Mouse (Mus musculus) heart, postnatal 4 days (tissue): ENCODE data around the gene Prok2. TPM values are rescaled to one million over a fixed set of nuclear protein-coding genes. Genes with fewer than 3 reads are reported as not detected.

Experiments
- DNase-seq: peaks from one replicate; pipeline ENCODE4 v3.0.0; 2021
- total RNA-seq, 2 experiments: library from RNA; stranded (reverse); gene quantifications; 2 replicates each; pipeline ENCODE4 v1.2.3; 2021

Gene Prok2
- not detected for total RNA-seq

DNA sequence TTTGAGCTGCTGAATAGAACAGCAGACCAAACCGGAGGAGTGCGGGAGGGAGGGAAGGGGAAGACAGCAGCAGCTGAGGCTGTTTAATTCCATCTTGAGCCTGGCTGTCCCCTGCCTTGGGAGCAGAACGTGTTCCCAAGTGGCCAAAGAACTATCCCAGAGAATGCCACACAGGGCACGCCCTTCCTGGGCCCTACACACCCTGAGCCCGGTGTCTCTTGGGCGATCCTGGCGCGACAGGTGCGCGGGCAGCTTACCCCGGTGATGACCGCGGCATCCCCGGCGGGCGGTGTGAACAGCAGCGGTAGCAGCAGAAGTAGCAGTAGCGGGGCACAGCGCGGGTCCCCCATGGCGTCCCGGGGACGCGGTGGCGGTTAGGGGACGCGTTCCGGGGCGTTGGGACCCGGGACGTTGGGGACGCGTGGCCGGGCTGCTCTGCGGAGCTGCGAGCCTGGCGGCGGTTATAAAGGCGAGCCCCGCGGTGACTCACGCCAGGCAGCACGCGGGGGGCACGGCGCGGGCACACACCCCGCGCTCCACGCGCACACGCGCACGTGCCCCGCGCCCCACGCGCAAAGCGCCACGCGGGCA lies at the start of gene Prok2:
Gene Prok2, minus strand, starts transcription at position 422 of the 591 bp plus-strand sequence.
- no peak for DNase-seq

- no peak for DNase-seq
Observed at GRCm38 (mm10) chr6:99774680-99775079, 48.5 kb upstream of the Prok2 start.

GRCm38 (mm10) chr6:99768495-99768894 lies 42.3 kb upstream of the Prok2 start:
- no peak for DNase-seq

DNA sequence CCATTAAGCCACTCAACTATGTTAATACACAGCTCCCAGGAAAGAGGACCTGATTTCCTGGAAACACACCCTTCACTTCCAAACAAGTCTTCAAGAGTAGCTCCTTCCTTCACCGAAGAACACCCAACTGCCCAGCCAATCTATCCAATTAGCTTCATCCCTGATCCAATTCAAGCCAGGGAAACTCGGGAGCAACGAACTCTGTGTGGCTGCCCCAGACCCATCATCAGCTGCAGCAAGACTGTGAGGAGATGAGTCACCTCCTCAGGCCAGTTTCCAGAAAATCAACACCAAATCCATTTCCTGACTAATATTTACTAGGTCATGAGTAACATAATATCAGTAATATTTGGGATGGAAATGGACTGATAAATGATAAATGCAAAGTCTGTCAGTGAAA lies 38.7 kb upstream of the Prok2 start:
- no peak for DNase-seq

GRCm38 (mm10) chr6:99762069-99762985 lies 36.1 kb upstream of the Prok2 start:
- DNase-seq, result no peak

DNA sequence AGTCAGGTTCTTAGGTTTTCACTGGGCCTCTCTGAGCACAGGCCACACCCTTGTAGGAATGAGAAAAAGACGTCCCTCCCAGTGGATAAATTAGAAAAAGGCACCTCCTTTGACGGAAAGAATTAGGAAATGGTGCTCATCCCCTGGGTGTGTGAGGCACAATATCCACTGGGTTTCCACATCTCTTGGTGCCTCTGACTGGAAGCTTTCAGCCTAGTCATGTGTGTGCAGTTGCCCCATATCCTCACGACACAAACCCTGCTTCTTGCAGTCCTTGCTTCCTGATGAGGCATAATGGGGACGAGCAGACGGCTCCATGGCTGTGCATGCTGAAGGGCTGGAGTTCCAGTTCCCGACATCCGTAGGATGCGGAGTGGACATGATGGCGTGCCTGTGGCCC lies 29.9 kb upstream of the Prok2 start:
- no peak for DNase-seq

DNA sequence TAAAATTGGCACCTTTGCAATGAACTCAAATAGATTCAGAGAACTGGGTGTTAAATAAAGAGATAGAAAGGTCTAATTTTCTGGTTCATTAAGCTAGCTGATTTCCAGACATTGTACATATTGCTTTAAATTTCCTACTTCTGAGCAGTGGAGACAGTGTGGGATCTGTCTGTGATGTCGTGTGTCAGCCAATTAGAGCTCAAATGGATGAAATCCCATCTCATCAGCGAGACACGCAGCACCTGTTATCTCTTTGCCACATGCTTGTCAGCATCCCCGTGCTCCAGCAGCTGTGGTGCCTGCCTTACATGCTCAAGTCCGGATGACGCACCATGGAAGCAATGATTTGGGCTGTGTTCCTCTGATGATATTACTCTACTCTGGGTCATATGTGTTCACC lies 25.1 kb upstream of the Prok2 start:
- DNase-seq, result no peak

DNA sequence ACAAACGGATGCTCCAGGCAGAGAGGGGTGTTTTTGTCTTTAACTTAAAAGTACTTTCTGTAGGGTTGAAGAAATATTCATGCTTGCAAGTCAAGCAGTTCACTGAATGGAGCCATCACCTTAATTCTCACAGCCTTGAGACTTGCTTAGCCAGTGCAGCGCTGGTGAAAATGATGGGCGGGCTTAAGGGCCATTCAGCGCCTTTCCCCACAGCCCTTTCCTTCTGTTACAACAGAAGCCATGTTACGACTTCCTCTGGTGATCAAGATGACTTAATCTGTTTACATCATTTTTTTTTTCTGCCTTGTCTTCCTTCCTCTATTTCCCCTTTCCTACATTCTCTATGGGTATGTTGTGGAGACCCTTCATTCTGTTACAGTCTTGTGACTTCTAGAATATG lies 20.1 kb upstream of the Prok2 start:
- no peak for DNase-seq

GRCm38 (mm10) chr6:99742866-99743265 lies 16.7 kb upstream of the Prok2 start:
- no peak for DNase-seq

GRCm38 (mm10) chr6:99734666-99735065 lies 8.5 kb upstream of the Prok2 start:
- peak; percentile 24 for DNase-seq

DNA sequence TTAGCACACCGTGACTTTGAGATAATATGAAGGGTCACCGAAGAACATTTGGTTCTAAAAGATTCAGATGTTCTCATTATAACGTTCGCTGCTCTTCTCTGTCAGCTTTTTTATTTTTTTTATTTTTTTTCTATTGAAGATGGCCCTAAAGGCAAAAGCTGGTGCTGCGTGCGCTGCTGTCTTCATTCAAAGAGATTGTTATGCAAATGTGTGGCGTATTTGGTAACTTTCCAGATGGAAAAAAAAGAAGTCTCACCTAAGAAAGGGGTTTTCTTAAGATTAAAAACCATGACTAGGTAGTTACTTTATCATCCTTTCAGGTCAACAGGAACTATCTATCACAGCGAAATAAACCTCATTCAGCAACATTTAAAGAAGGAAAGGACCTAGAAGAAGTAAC lies 6.5 kb upstream of the Prok2 start:
- DNase-seq, result no peak

DNA sequence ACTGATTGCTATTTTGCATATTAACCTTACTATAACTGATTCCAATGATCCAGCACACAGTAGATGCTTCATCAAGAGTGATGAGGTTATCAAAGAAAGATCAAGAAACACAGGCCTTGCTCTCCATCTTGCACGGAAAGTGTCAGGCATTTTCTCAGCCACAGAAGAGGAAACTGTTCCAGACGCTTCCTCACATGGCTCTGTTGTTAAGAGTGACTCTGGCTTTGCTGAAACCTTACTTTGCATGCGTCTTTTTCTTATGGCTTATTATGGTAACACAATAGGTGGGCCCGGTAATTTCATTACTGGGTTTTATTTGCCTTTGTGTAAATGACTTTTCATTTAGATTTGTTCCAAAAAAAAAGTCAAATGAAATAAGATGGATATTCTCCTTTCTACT lies 5.7 kb upstream of the Prok2 start:
- no peak for DNase-seq

DNA sequence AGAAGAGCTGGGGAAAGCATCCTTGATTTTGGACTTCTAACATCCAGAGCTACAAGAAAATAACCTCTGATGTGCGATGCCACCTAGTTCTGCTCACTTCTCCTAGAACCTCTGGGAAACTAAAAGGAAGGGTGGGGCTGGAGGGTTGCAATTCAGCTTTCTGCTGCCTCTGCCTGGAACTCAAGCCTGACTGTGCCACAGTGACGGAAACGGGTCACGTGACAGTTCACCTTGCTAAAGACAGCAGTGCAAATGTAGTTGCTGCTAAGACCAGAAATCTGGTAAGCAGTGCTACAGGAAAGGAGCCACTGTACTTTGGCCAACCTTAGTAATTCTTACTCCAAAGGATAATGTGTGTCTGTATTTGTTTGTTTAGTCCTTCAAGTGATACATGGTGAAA lies 3.7 kb upstream of the Prok2 start:
- no peak for DNase-seq

- DNase-seq, result no peak
Observed at GRCm38 (mm10) chr6:99726576-99727303, 548 bp upstream of the Prok2 start.

DNA sequence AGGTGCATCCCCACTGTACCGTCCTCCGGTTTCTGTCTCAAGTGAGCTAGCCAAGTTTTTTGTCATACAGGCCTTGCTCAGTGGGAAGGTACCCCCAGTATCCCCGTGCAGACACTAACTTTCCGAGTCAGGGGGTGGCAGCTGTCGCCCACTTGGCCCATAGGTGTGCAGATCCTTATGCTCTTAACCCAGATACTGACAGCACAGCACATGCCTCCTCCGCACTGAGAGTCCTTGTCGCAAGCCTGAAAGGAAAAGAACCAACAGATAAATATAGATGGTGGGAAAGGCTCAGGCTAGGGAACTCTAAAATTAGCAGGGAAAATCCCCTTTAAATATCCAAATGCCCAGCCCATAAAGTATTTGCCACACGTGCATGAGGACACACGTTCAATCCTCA lies 3.8 kb downstream of the Prok2 start:
- no peak for DNase-seq

DNA sequence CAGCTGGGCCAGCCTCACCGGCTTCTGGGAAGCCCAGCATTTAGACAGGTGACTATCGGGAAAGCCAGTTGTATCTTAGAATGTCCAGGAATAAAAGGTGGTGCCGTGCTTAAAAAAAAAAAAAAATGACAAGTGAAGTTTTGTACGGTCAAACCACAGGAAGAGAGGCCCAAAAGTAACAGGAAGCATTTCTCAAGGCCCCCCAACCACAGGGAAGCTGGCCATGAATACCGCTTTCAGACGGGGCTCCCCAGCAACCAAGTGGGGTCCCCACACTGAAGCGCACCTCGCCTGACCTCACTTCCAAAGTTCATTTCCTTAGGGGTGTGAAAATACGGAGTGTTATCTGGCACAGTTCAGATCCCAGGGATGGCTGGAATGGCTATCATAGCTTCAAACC lies 5.2 kb downstream of the Prok2 start:
- DNase-seq, result no peak

GRCm38 (mm10) chr6:99715913-99716312 lies 10.3 kb downstream of the Prok2 start:
- no peak for DNase-seq

GRCm38 (mm10) chr6:99715191-99715590 lies 11.0 kb downstream of the Prok2 start:
- no peak for DNase-seq

GRCm38 (mm10) chr6:99713256-99713655 lies 12.9 kb downstream of the Prok2 start:
- DNase-seq, result no peak

DNA sequence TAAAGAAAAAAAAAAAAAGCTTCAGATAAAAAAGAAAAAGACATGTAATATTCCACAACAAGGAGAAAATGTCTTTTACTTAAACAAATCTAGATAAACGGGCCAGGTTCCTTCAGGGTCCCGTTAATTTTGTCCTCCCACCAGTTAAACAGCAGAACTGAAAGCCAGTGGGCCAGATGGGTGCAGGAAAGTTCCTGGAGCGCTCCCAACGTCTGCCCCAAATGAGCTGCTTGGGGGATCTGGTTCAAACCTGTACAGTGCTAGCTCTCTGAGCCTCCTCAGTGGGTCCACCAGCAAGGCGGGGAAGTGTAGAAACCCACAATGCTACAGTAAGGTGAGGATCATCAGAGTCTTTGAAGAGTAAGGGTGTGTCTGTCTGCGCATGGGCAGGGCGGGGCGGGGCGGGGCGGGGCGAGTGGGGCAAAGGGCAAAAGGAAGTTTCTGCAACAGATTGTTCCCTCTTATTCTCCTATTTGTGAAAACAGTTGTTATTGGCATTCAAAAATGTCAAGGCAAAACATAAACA lies 14.6 kb downstream of the Prok2 start:
- DNase-seq, result no peak

DNA sequence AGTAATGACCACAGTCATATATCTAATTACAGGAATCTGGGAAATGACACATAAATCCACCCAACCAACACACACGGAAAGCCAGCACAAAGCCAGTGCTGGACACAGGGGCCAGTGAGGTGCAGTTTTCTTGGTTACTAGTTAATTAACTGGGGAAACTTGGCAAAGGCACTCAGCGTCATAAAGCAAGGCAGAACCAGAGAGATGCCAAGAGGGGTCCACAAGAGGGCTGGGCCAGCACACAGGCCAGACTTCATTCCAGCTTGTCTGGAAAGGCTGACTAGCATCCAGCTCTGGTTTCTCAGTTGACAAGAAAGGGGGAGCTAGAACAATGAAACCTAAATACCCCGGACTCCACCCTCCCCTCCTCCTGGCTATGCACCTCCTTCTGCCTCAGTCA lies 25.7 kb downstream of the Prok2 start:
- DNase-seq, result no peak

GRCm38 (mm10) chr6:99692916-99693841 lies 33.0 kb downstream of the Prok2 start:
- DNase-seq, result peak; percentile 17
